In genomic region chr6:128020053-128020452, GRCm38 (mm10) we compare ENCODE assay signal across 10 mouse cellular contexts.
DNase-seq lines count a peak whose midpoint lies in the region; ATAC-seq and TF ChIP-seq lines count a peak whose summit lies in the region.
"Had no signal": no experiment of that assay in that cellular context is flagged by ENCODE, and none has a peak within 500 bp of the region (broad histone marks: within the 10 kb centered on the region; RNA-seq: fewer than 3 reads in every experiment).

No protein-coding gene starts in this region.

- no peak overlapping the region for H3K4me3 ChIP-seq in left cerebral cortex, adult 2 months
- peak overlapping the region; percentile 9; the same call in 1 of the 2 replicates for H3K4me3 ChIP-seq in forebrain, embryonic 13.5 days
- no peak overlapping the region for H3K4me3 ChIP-seq in hindbrain, postnatal 0 days (ENCODE audit: low read length)
- H3K4me3 ChIP-seq in stomach, embryonic 16.5 days (replicated peaks; ENCODE audit: low read length), result no peak overlapping the region
- H3K4me3 ChIP-seq: stomach, embryonic 15.5 days had no signal

- H3K36me3 ChIP-seq in forebrain, embryonic 13.5 days (ENCODE audit: poor library complexity, severe bottlenecking), result no peaks in the 10 kb centered on the region
- H3K36me3 ChIP-seq in hindbrain, postnatal 0 days (ENCODE audit: insufficient read depth, low read length), result no peaks in the 10 kb centered on the region
- no peaks in the 10 kb centered on the region for H3K36me3 ChIP-seq in stomach, embryonic 16.5 days (ENCODE audit: control insufficient read depth, insufficient read depth, low read length)
- H3K36me3 ChIP-seq: stomach, embryonic 15.5 days had no signal

- peak; percentile 56 for DNase-seq in left cerebral cortex, postnatal 4 days
- no peak for DNase-seq in left cerebral cortex, adult 2 months (ENCODE audit: extremely low spot score in 1 of 2, low spot score in 2 of 2)
- DNase-seq in hindbrain, postnatal 0 days (ENCODE audit: low spot score), result no peak
- DNase-seq in right cerebral cortex, adult 2 months (ENCODE audit: low spot score in 2 of 2), result no peak
- DNase-seq in spleen, adult 18-20 months, result no peak
- DNase-seq: gastrocnemius, postnatal 10 days; liver, postnatal 0 days had no signal

- H3K27ac ChIP-seq in left cerebral cortex, adult 2 months, result no peak overlapping the region
- H3K27ac ChIP-seq in forebrain, embryonic 13.5 days, result peak overlapping the region; percentile 58
- peak overlapping the region; percentile 54 for H3K27ac ChIP-seq in hindbrain, postnatal 0 days
- H3K27ac ChIP-seq in stomach, embryonic 16.5 days (ENCODE audit: low read length), result peak overlapping the region; percentile 78

- ATAC-seq in forebrain, embryonic 13.5 days, result no peak; the same call in 1 of the 2 replicates
- ATAC-seq in hindbrain, postnatal 0 days, result no peak
- ATAC-seq in stomach, embryonic 16.5 days (ENCODE audit: insufficient read depth, low FRiP score), result no peak
- ATAC-seq: liver, postnatal 0 days had no signal

- peaks cover 40% of the 10 kb centered on the region for H3K4me1 ChIP-seq in forebrain, embryonic 13.5 days
- peaks cover 26% of the 10 kb centered on the region for H3K4me1 ChIP-seq in hindbrain, postnatal 0 days (ENCODE audit: insufficient read depth, low read length)
- peaks cover 28% of the 10 kb centered on the region for H3K4me1 ChIP-seq in stomach, embryonic 16.5 days (ENCODE audit: control insufficient read depth, insufficient read depth, low read length)

- peaks cover 35% of the 10 kb centered on the region for H3K27me3 ChIP-seq in forebrain, embryonic 13.5 days
- H3K27me3 ChIP-seq in hindbrain, postnatal 0 days (ENCODE audit: insufficient read depth, low read length), result no peaks in the 10 kb centered on the region
- no peaks in the 10 kb centered on the region for H3K27me3 ChIP-seq in stomach, embryonic 16.5 days (ENCODE audit: control insufficient read depth, insufficient read depth, low read length)
- H3K27me3 ChIP-seq: stomach, embryonic 15.5 days had no signal

- H3K4me2 ChIP-seq in forebrain, embryonic 13.5 days, result peak overlapping the region; percentile 43
- H3K4me2 ChIP-seq in hindbrain, postnatal 0 days (ENCODE audit: low read depth, low read length), result 0 out of 2 replicates have a peak overlapping the region, but pooled peaks have one; percentile 3
- H3K4me2 ChIP-seq in stomach, embryonic 16.5 days (ENCODE audit: low read depth, low read length), result no peak overlapping the region
- H3K4me2 ChIP-seq: stomach, embryonic 15.5 days had no signal

- WGBS in forebrain, embryonic 13.5 days, result 29% methylated on average over 4 of the region's 4 CpGs
- WGBS in hindbrain, postnatal 0 days, result 38% methylated on average over 4 of the region's 4 CpGs
- WGBS in stomach, embryonic 16.5 days, result 76% methylated on average over 4 of the region's 4 CpGs

- no peaks in the 10 kb centered on the region for H3K9me3 ChIP-seq in forebrain, embryonic 13.5 days (replicated peaks)
- H3K9me3 ChIP-seq in hindbrain, postnatal 0 days (ENCODE audit: low read length), result no peaks in the 10 kb centered on the region
- H3K9me3 ChIP-seq in stomach, embryonic 16.5 days (replicated peaks; ENCODE audit: control insufficient read depth, low read length), result no peaks in the 10 kb centered on the region
- H3K9me3 ChIP-seq: stomach, embryonic 15.5 days had no signal

- 0 out of 2 replicates have a peak overlapping the region, but pooled peaks have one; percentile 31 for H3K9ac ChIP-seq in forebrain, embryonic 13.5 days
- no peak overlapping the region; the same call in 1 of the 2 replicates for H3K9ac ChIP-seq in hindbrain, postnatal 0 days (replicated peaks; ENCODE audit: low read length)
- no peak overlapping the region for H3K9ac ChIP-seq in stomach, embryonic 16.5 days (ENCODE audit: low read length)
- H3K9ac ChIP-seq: liver, postnatal 0 days; stomach, embryonic 15.5 days had no signal

- intact Hi-C loops in left cerebral cortex, postnatal 4 days (cut with DNase I), result no loop called here
- intact Hi-C loops in left cerebral cortex, adult 2 months (cut with DNase I), result no loop called here

- TF ChIP-seq CTCF in left cerebral cortex, adult 2 months (IDR thresholded peaks at IDR 0.05), result no peak
- no peak for TF ChIP-seq CTCF in hindbrain, postnatal 0 days (IDR thresholded peaks at IDR 0.05; ENCODE audit: low read depth)
